Mouse (Mus musculus): Measurements from ENCODE around the gene Itpka.
"Not testable (repeated sequence)": the region's sequence is repeated elsewhere in the genome, so short reads cannot be mapped to it uniquely, and the experiment has no call there.

Gene Itpka

DNA sequence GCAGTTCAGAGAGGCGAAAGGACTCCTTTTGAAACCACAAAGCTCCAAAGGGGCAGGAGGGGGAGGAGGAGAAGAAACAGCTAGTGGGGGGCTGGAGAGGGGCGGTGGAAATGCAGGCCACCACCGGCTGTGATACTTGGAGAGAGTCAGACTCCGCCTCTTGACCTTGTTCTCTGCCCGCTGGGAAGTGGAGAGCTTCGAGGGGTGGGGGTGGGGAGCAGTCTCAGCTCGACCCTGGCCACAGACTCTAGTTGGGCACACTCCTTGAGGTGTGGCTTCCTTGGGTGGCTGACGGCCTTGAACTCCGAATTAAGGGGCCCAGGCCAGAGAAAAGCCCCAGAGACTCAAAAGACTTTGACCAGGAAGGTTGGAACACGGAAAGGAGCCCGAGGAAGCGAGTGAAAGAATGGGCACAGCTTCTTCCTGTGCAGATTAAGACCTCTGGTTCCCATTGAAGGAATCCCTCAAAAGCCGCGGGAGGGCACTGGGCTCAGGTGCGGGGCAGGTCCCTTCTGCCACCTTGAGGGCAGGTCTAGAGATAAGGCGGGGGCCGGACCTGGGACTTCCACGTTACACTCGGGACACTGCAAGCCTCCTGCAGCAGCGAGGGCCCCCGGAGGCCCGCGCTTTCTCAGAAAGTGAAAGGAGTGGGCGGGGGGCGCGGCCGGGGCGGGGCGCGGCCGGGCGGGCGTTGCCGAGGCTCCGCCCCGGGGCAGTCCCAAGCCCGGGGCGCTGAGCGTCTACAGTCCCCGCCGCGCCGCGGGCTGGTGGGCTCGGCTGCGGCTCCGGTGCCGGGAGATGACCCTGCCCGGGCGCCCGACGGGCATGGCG is at the start of gene Itpka:
Gene Itpka, plus strand, starts transcription at position 757 of the 831 bp plus-strand sequence.
- no peak for DNase-seq (ENCODE audit: low read depth, low spot score)

DNA sequence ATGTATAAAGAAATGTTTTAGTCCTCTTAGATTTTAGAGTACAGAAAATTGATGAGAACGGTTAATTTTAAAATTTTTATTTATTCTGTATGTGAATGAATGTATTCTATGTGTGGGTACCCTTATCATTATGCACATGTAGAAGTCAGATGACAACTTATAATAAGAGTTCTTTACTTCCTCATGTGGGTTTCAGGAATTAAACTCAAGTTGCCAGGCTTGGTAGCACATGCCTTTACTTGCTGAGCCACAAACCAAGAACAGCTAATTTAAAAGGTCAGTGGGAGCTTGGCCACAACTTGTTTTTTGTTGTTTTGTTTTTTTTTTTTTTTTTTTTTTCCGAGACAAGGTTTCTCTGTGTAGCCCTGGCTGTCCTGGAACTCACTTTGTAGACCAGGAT is 47.3 kb upstream of the Itpka start:
- DNase-seq (ENCODE audit: low read depth, low spot score) = no peak

GRCm38 (mm10) chr2:119696111-119696510 is 46.0 kb upstream of the Itpka start:
- DNase-seq (ENCODE audit: low read depth, low spot score) = no peak

DNA sequence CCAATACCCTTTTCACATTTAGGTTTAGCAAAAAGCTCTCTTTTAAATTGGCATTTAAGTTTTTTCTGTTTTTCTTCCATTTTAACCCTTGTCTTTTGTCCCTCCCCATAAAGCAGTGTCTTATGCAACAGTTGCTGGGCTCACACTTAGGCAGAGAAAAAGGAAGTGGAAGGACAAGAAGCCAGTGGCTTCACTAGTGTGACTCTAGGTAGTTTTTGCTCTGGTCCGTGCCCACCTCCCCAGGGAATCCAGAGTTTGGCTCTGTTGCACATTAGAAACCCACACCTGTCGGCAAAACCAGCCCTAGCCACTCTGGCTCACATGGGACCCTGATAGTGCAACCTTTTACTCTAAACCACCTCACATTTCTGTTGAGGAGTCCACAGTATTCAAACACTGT is 43.7 kb upstream of the Itpka start:
- DNase-seq (ENCODE audit: low read depth, low spot score) = no peak

- no peak for DNase-seq (ENCODE audit: low read depth, low spot score)
These were observed 42.2 kb upstream of the Itpka start for GRCm38 (mm10) chr2:119699962-119700361.

- no peak for DNase-seq (ENCODE audit: low read depth, low spot score)
These were observed 39.0 kb upstream of the Itpka start for GRCm38 (mm10) chr2:119703171-119703570.

GRCm38 (mm10) chr2:119707676-119708075 is 34.5 kb upstream of the Itpka start:
- no peak for DNase-seq (ENCODE audit: low read depth, low spot score)

DNA sequence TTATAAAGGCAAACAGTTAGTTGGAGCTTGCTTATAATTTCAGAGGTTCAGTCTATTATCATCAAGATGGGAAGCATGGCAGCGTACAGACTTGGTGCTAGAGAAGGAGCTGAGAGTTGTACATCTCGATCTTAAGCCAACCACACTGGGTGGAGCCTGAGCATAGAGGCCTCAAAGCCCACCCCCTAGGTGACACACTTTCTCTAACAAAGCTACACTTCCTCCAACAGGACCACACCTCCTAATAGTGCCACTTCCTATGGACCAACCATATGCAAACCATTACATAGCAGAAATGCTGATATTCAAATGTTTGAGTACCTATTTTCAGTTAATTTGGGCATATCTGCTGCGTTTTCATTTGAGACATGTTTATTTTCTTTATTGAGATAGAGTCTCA is 32.1 kb upstream of the Itpka start:
- no peak for DNase-seq (ENCODE audit: low read depth, low spot score)

GRCm38 (mm10) chr2:119715868-119716267 is 26.3 kb upstream of the Itpka start:
- DNase-seq (ENCODE audit: low read depth, low spot score) = not testable (repeated sequence)

GRCm38 (mm10) chr2:119721070-119721469 is 21.1 kb upstream of the Itpka start:
- no peak for DNase-seq (ENCODE audit: low read depth, low spot score)

GRCm38 (mm10) chr2:119727762-119728416 is 14.2 kb upstream of the Itpka start:
- no peak for DNase-seq (ENCODE audit: low read depth, low spot score)

- no peak for DNase-seq (ENCODE audit: low read depth, low spot score)
These were observed 11.4 kb upstream of the Itpka start for GRCm38 (mm10) chr2:119730735-119731134.

GRCm38 (mm10) chr2:119737124-119737523 is 5.0 kb upstream of the Itpka start:
- no peak for DNase-seq (ENCODE audit: low read depth, low spot score)

DNA sequence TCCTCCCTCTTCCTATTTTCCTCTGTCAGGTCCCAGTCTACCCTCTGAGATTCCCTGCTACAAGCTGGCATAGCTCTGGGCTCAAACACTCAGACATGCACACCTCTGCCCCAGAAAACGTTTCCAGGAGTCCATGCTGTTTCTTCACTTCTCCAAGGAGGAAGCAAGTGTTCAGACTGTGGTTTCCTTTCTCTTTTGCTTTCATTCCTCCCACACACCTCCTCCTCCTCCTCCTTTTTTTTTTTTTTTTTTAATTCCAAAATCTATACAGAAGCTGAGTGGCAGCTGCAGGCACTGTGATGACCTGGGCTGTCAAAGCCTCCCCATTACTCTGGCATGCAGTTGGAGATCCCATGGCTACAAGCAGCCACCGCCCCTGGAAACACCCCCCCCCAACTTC is 1.6 kb upstream of the Itpka start:
- no peak for DNase-seq (ENCODE audit: low read depth, low spot score)

GRCm38 (mm10) chr2:119742461-119743175 is 481 bp downstream of the Itpka start:
- no peak for DNase-seq (ENCODE audit: low read depth, low spot score)

DNA sequence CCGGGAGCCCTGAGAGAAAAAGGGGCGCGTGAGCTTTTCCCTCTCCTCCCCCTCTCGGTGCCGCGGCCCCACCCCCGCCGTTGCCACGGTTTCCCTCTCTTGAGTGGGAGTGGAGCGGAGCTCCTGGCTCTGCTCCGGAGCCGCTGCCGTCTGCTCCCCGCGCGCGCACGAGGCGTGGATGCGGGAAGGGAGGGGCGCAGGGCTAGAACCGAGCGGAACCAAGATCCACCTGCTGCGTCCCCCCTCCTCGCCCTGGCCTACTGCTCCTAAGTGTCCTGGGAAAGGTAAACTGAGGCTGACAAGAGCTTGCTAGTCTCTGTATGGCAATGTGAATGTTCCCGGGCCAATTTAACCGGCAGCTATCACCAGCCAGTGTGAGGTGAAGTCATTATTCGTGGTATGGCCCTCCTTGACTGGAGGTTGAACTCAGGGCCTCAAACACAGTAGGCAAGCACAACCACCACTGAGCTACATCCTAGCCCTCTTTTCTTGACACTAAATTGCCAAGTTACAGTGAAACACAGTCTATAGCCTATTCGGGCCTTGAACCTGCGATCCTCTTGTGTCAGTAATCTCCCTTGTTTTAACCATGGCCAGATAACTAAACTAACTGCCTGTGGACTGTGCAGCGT is 1.2 kb downstream of the Itpka start:
- DNase-seq (ENCODE audit: low read depth, low spot score) = no peak

DNA sequence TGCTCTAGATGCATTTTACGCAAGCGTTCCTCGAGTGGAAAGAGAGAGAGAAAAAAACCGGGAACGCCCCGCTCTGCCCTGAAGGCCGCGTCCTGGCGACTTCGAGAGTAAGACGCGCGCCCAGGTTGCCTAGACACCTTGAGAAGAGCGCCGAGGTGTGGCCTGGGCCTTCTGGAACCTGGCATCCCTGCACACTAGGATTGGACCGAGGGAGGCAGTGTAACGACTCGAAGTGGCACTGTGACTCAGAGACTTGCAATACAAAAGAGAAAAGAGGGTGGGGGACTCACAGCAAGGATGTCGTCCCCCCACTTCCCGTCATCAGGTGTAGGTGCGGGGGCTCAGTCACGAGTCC is 1.6 kb downstream of the Itpka start:
- no peak for DNase-seq (ENCODE audit: low read depth, low spot score)

GRCm38 (mm10) chr2:119744163-119745111 is 2.3 kb downstream of the Itpka start:
- DNase-seq (ENCODE audit: low read depth, low spot score) = no peak

DNA sequence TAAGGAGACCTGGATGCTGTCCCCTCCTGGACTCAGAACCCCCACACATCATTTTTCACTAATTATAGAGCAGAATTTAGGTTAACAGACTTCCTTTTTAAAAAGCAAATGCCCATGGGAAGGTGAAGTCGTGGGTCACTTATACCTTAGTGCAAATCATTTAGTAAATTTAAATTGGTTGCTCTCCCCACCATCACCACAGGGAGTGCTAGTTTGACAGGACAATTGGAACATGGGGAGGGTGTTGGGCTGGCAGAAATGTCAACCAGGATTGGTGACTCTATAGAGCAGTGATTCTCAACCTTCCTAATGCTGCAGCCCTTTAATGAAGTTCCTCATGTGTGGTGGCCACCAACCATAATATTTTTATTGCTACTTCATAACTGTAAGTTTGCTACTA is 3.1 kb downstream of the Itpka start:
- no peak for DNase-seq (ENCODE audit: low read depth, low spot score)

GRCm38 (mm10) chr2:119747554-119747953 is 5.4 kb downstream of the Itpka start:
- no peak for DNase-seq (ENCODE audit: low read depth, low spot score)

DNA sequence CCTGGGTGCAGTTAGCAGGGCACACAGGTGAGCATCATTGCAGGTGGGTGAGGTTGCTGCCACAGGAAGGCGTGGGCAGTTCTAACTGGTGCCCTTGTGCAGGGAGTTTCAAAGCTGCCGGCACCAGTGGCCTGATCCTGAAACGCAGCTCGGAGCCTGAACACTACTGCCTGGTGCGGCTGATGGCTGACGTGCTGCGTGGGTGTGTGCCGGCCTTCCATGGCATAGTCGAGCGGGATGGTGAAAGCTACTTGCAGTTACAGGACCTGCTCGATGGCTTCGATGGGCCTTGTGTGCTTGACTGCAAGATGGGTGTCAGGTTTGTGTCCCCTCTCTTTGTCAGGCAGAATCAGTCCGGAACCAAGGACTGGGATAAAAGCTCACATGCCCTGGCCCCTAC is 7.1 kb downstream of the Itpka start:
- no peak for DNase-seq (ENCODE audit: low read depth, low spot score)

Measured in retina, adult 2 months (tissue).